Mouse (Mus musculus) lung, adult 10 weeks (tissue): ENCODE data around the gene Tbx19. TPM values are rescaled to one million over a fixed set of nuclear protein-coding genes. Genes with fewer than 3 reads are reported as not detected.

Source experiments
- polyA plus RNA-seq: library from polyadenylated mRNA; stranded (reverse); fragments of 350-450 nt; fragmentation: Illumina TruSeq; extraction: RNeasy Lipid Tissue Mini Kit (QIAGEN cat#74804); gene quantifications from one replicate; pipeline ENCODE4 v1.2.3, GENCODE M21; 2014; ENCODE audit warnings: low read depth, low replicate concordance; ENCODE audit not compliant: insufficient read depth

The Tbx19 gene
- not detected for polyA plus RNA-seq

GRCm38 (mm10) chr1:165160723-165161405, at the start of gene Tbx19:
Gene Tbx19, minus strand, starts transcription at chr1:165160773.

GRCm38 (mm10) chr1:165193880-165194661, 33.5 kb upstream of the Tbx19 start, which contains the start of gene Sft2d2:
Gene Sft2d2, minus strand, starts transcription at chr1:165194438.

Other genes starting within 250 kb of the Tbx19 start
- 4.6 TPM for gene Xcl1, start 225.2 kb downstream of the Tbx19 start, polyA plus RNA-seq
- gene Sft2d2, start 33.7 kb upstream of the Tbx19 start, polyA plus RNA-seq: 27.5 TPM
- gene Tiprl, start 76.2 kb upstream of the Tbx19 start, polyA plus RNA-seq: 36.6 TPM
- gene Gpr161, start 135.0 kb upstream of the Tbx19 start, polyA plus RNA-seq: 0.58 TPM